Mouse (Mus musculus) spleen, adult 12 weeks (tissue): Measurements from ENCODE around the gene Slc16a6.
"Not testable (repeated sequence)": the region's sequence is repeated elsewhere in the genome, so short reads cannot be mapped to it uniquely, and the experiment has no call there.

Source experiments
- DNase-seq: peaks from one replicate; pipeline ENCODE4 v3.0.0; 2022; ENCODE audit warnings: low spot score

Gene Slc16a6

GRCm38 (mm10) chr11:109473171-109474085, at the start of gene Slc16a6, which contains the start of gene Arsg:
Gene Slc16a6 (minus strand): TSS chr11:109473598.
Gene Arsg (plus strand): TSS chr11:109473374.
- DNase-seq, result peak; percentile 87

- DNase-seq, result no peak
Observed at GRCm38 (mm10) chr11:109520958-109521357, 47.6 kb upstream of the Slc16a6 start.

- no peak for DNase-seq
Observed at GRCm38 (mm10) chr11:109517816-109518215, 44.4 kb upstream of the Slc16a6 start.

- no peak for DNase-seq
Observed at GRCm38 (mm10) chr11:109517330-109517729, 43.9 kb upstream of the Slc16a6 start.

GRCm38 (mm10) chr11:109514064-109514612, 40.7 kb upstream of the Slc16a6 start:
- DNase-seq, result no peak

GRCm38 (mm10) chr11:109512995-109513675, 39.7 kb upstream of the Slc16a6 start:
- no peak for DNase-seq

- no peak for DNase-seq
Observed at GRCm38 (mm10) chr11:109507068-109507467, 33.7 kb upstream of the Slc16a6 start.

GRCm38 (mm10) chr11:109505823-109506222, 32.4 kb upstream of the Slc16a6 start:
- DNase-seq, result no peak

- DNase-seq, result no peak
Observed at GRCm38 (mm10) chr11:109504977-109505376, 31.6 kb upstream of the Slc16a6 start.

GRCm38 (mm10) chr11:109500206-109500605, 26.8 kb upstream of the Slc16a6 start:
- DNase-seq, result no peak

- DNase-seq, result no peak
Observed at GRCm38 (mm10) chr11:109497990-109498389, 24.6 kb upstream of the Slc16a6 start.

- DNase-seq, result no peak
Observed at GRCm38 (mm10) chr11:109496996-109497714, 23.8 kb upstream of the Slc16a6 start.

- no peak for DNase-seq
Observed at GRCm38 (mm10) chr11:109496475-109496993, 23.1 kb upstream of the Slc16a6 start.

- peak; percentile 21 for DNase-seq
Observed at GRCm38 (mm10) chr11:109495771-109496474, 22.5 kb upstream of the Slc16a6 start.

- peak; percentile 21 for DNase-seq
Observed at GRCm38 (mm10) chr11:109494890-109495770, 21.7 kb upstream of the Slc16a6 start.

- not testable (repeated sequence) for DNase-seq
Observed at GRCm38 (mm10) chr11:109492847-109493464, 19.6 kb upstream of the Slc16a6 start.

GRCm38 (mm10) chr11:109491844-109492243, 18.4 kb upstream of the Slc16a6 start:
- DNase-seq, result no peak

GRCm38 (mm10) chr11:109489763-109490162, 16.4 kb upstream of the Slc16a6 start:
- DNase-seq, result no peak

- DNase-seq, result no peak
Observed at GRCm38 (mm10) chr11:109487991-109488684, 14.7 kb upstream of the Slc16a6 start.
